Mouse (Mus musculus): ENCODE measurements at regions not wholly inside any gene's neighbourhood (a gene's known extent, or its start where the extent isn't known, plus 50 kb on each side); places are given as distances from the start of the nearest gene placed in this dataset.

GRCm38 (mm10) chr9:103922356-103922755 lies 80.0 kb upstream of the Nphp3 start:
- no peak for DNase-seq (ENCODE audit: low spot score in 2 of 2)

GRCm38 (mm10) chr9:103924641-103925040 lies 77.7 kb upstream of the Nphp3 start:
- DNase-seq (ENCODE audit: low spot score in 2 of 2): no peak

GRCm38 (mm10) chr9:103925486-103925885 lies 76.9 kb upstream of the Nphp3 start:
- peak; percentile 34 to 36 for DNase-seq (ENCODE audit: low spot score in 2 of 2)

- DNase-seq (ENCODE audit: low spot score in 2 of 2): no peak
Measured at GRCm38 (mm10) chr9:103928744-103929527, 73.4 kb upstream of the Nphp3 start.

GRCm38 (mm10) chr9:103938070-103938469 lies 64.3 kb upstream of the Nphp3 start:
- no peak for DNase-seq (ENCODE audit: low spot score in 2 of 2)

- DNase-seq (ENCODE audit: low spot score in 2 of 2): no peak
Measured at GRCm38 (mm10) chr9:103940010-103940409, 62.3 kb upstream of the Nphp3 start.

GRCm38 (mm10) chr9:103940506-103940905 lies 61.8 kb upstream of the Nphp3 start:
- DNase-seq (ENCODE audit: low spot score in 2 of 2): no peak

- no peak for DNase-seq (ENCODE audit: low spot score in 2 of 2)
Measured at GRCm38 (mm10) chr9:103941176-103941900, 61.0 kb upstream of the Nphp3 start.

- DNase-seq (ENCODE audit: low spot score in 2 of 2): no peak
Measured at GRCm38 (mm10) chr9:103941901-103942260, 60.5 kb upstream of the Nphp3 start.

- no peak for DNase-seq (ENCODE audit: low spot score in 2 of 2)
Measured at GRCm38 (mm10) chr9:103945406-103945805, 56.9 kb upstream of the Nphp3 start.

GRCm38 (mm10) chr9:103951799-103952198 lies 50.5 kb upstream of the Nphp3 start:
- DNase-seq (ENCODE audit: low spot score in 2 of 2): no peak

Measured in layer of hippocampus, postnatal 10 days (tissue).